Mouse (Mus musculus): ENCODE data around the gene Cpa5.

DNA sequence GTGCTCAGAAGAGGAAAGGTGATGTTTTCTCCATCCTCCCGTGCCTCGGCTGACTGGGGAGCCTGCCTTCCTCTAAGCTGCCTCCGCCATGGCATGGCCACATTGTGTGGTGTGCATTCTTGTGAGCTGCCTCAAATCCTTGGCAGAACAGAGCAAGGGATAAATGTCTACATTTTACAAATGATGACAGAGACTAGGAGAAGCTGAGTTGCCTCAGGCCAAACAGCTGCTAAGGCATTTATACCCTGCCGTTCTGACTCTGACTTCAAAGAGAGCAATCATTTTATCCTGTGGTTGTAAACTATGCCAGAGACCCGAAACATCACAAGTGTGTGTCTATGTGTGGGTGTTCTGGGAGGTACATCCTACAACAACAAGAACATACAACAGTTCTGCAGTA is 56.8 kb downstream of the Cpa5 start:
- no peak for TF ChIP-seq CTCF (IDR thresholded peaks at IDR 0.05; ENCODE audit: extremely low read depth, insufficient read depth, insufficient read length, insufficient replicate concordance)
- no peak for TF ChIP-seq POLR2A (IDR thresholded peaks at IDR 0.05; ENCODE audit: low read depth, low read length)
